Mouse (Mus musculus): ENCODE data around the gene Arhgef6. TPM values are rescaled to one million over a fixed set of nuclear protein-coding genes. Genes with fewer than 3 reads are reported as not detected.
A peak's percentile ranks its signal among the peaks of the same experiment; 100 is the strongest.

Arhgef6 gene
- polyA plus RNA-seq, 1 experiment from 2014 or later: 4.5 TPM

GRCm38 (mm10) chrX:57335313-57335712 is 3.2 kb downstream of the Arhgef6 start:
- WGBS (ENCODE audit: insufficient replicate concordance): 76% methylated on average over 6 of the region's 6 CpGs
- no peak for ATAC-seq
- Histone ChIP-seq H3K36me3 (no peaks in the 10 kb centered on the region), H3K4me1 (no peaks in the 10 kb centered on the region), H3K9me3 (replicated peaks) (no peaks in the 10 kb centered on the region), H3K4me2 (no peak overlapping the region), H3K4me3 (no peak overlapping the region), H3K9ac (no peak overlapping the region), H3K27me3 (replicated peaks) (no peaks in the 10 kb centered on the region), H3K27ac (no peak overlapping the region)

GRCm38 (mm10) chrX:57327668-57328338 is 10.7 kb downstream of the Arhgef6 start:
- Histone ChIP-seq H3K4me2 (no peak overlapping the region), H3K27ac (no peak overlapping the region), H3K9ac (no peak overlapping the region), H3K27me3 (replicated peaks) (peaks cover 9% of the 10 kb centered on the region), H3K4me3 (no peak overlapping the region), H3K9me3 (replicated peaks) (no peaks in the 10 kb centered on the region), H3K4me1 (peaks cover 19% of the 10 kb centered on the region), H3K36me3 (no peaks in the 10 kb centered on the region)
- 43% methylated on average over 3 of the region's 3 CpGs for WGBS (ENCODE audit: insufficient replicate concordance)
- ATAC-seq: peak; percentile 73

GRCm38 (mm10) chrX:57326487-57327221 is 11.9 kb downstream of the Arhgef6 start:
- no peaks in the 10 kb centered on the region for H3K36me3 ChIP-seq
- H3K4me2 ChIP-seq: peak overlapping the region; percentile 83
- H3K4me3 ChIP-seq: peak overlapping the region; percentile 57
- H3K9me3 ChIP-seq (replicated peaks): no peaks in the 10 kb centered on the region
- peaks cover 19% of the 10 kb centered on the region for H3K4me1 ChIP-seq
- ATAC-seq: peak; percentile 69
- peak overlapping the region; percentile 66; the same call in 1 of the 2 replicates for H3K9ac ChIP-seq
- 16% methylated on average over 16 of the region's 16 CpGs for WGBS (ENCODE audit: insufficient replicate concordance)
- H3K27ac ChIP-seq: no peak overlapping the region
- H3K27me3 ChIP-seq (replicated peaks): peaks cover 9% of the 10 kb centered on the region

DNA sequence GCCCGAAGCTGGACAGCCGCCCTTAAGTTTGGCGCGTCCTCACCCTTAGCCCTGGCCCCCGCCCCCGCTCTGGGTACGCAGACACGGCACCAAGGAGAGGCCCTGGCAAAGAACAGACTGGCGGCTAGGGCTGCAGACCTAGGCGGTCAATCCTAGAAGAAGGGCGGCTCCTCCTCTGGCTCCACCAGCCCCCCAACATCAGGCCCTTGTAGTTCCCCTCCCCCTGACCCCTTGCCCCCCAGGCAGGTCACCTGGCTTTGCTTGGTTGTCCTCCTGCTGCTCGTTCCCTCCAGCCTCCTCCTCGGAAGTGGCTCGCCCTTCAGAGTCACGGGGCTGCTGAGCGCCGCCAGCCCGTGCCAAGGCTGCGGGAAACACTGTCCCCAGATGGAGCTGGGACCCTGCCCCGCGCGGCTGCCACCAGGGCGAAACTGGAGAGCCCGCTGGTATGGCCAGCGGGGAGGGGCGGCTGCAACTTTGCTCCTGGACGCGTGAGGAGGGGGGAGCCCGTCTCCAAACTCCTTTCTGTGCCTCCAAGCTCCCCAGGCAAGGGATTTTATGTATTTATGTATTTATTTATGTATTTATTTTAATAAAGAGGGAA is 12.6 kb downstream of the Arhgef6 start:
- WGBS (ENCODE audit: insufficient replicate concordance): 15% methylated on average over 25 of the region's 29 CpGs
- H3K9ac ChIP-seq: peak overlapping the region; percentile 66

DNA sequence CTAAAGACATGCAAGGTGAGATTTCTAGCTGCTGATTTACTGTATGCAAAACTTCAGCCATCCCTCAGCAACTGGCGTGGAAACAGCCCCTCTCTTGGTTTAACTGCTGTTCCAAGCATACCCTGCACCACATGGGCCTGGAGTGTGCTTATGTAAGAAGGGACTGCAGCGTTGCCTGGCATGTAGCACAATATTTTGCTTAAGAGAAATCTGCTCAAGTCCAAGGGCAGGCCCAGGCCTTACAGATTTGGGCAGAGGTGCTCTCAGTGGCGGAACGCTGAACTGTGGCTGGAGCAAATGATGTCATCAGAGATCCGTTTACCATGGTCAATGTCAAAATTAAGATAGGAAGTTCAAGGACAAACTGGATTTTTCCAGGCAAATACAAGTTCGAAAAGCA is 13.6 kb downstream of the Arhgef6 start:
- H3K9me3 ChIP-seq (replicated peaks): no peaks in the 10 kb centered on the region
- WGBS (ENCODE audit: insufficient replicate concordance): 65% methylated on average over 6 of the region's 6 CpGs
- no peak overlapping the region for H3K4me3 ChIP-seq
- ATAC-seq: no peak
- H3K9ac ChIP-seq: no peak overlapping the region
- H3K27ac ChIP-seq: no peak overlapping the region
- H3K4me1 ChIP-seq: peaks cover 19% of the 10 kb centered on the region
- H3K36me3 ChIP-seq: no peaks in the 10 kb centered on the region
- H3K4me2 ChIP-seq: no peak overlapping the region
- peaks cover 9% of the 10 kb centered on the region for H3K27me3 ChIP-seq (replicated peaks)

More for the DNA sequence above, 12.6 kb downstream of the Arhgef6 start:
- Histone ChIP-seq H3K4me3 (peak overlapping the region; percentile 57), H3K4me2 (peak overlapping the region; percentile 83), H3K27ac (no peak overlapping the region), H3K4me1 (peaks cover 19% of the 10 kb centered on the region), H3K36me3 (no peaks in the 10 kb centered on the region), H3K9me3 (replicated peaks) (no peaks in the 10 kb centered on the region), H3K27me3 (replicated peaks) (peaks cover 9% of the 10 kb centered on the region)
- ATAC-seq: peak; percentile 49; the same call in 1 of the 2 replicates

DNA sequence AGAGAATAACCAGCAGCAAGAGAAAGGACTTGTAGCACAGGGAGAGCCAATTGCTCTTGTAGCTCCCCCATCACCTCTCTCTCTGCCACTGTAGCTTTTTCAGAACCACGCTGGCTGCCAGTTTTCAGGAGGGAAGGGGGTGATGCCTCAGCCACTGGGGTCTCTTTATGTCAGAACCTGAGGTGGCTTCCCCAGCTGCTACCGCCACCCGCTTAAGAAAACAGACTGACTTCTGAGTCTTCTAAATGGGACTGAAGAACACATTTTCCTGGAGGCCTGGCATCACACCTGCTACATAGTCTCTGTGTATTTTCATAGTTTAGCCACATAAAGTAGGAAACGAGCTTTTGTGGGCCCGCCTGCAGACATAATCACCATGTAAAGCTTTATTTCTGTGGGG is 26.5 kb downstream of the Arhgef6 start:
- Histone ChIP-seq H3K36me3 (no peaks in the 10 kb centered on the region), H3K4me3 (no peak overlapping the region), H3K9ac (no peak overlapping the region), H3K4me1 (peaks cover 7% of the 10 kb centered on the region; the same call in 1 of the 2 replicates), H3K27ac (no peak overlapping the region), H3K9me3 (replicated peaks) (no peaks in the 10 kb centered on the region), H3K4me2 (no peak overlapping the region), H3K27me3 (replicated peaks) (no peaks in the 10 kb centered on the region)
- 73% methylated on average over 5 of the region's 5 CpGs for WGBS (ENCODE audit: insufficient replicate concordance)
- ATAC-seq: no peak

GRCm38 (mm10) chrX:57309993-57310392 is 28.5 kb downstream of the Arhgef6 start:
- ATAC-seq: no peak; the same call in 1 of the 2 replicates
- peaks cover 7% of the 10 kb centered on the region; the same call in 1 of the 2 replicates for H3K4me1 ChIP-seq
- no peaks in the 10 kb centered on the region for H3K27me3 ChIP-seq (replicated peaks)
- H3K36me3 ChIP-seq: no peaks in the 10 kb centered on the region
- no peak overlapping the region for H3K4me2 ChIP-seq
- 31% methylated on average over 2 of the region's 2 CpGs for WGBS (ENCODE audit: insufficient replicate concordance)
- no peak overlapping the region for H3K27ac ChIP-seq
- H3K4me3 ChIP-seq: no peak overlapping the region
- no peaks in the 10 kb centered on the region for H3K9me3 ChIP-seq (replicated peaks)
- no peak overlapping the region for H3K9ac ChIP-seq

DNA sequence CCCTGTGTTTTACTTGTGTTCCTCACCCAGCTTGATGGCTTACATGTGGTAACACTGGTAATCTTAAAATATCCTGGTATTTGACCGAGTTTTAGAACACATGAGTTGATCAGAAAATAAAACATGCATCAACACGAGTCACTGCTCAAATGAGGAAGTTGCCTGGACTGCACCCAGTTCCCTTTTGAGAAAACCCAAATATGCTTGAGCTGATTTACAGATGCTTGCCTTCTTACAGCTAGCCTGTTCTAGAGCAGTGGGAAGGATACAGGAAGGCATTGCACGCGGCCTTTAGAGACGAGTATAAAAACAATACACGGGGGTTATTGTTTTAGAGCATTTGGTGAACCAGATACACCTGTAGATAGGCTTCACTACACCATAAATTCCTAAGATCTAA is 31.8 kb downstream of the Arhgef6 start:
- no peak for ATAC-seq
- H3K4me2 ChIP-seq: no peak overlapping the region
- 24% methylated on average over 6 of the region's 6 CpGs for WGBS (ENCODE audit: insufficient replicate concordance)
- no peaks in the 10 kb centered on the region for H3K27me3 ChIP-seq (replicated peaks)
- peaks cover 7% of the 10 kb centered on the region; the same call in 1 of the 2 replicates for H3K4me1 ChIP-seq
- no peak overlapping the region for H3K4me3 ChIP-seq
- no peaks in the 10 kb centered on the region for H3K36me3 ChIP-seq
- H3K9me3 ChIP-seq (replicated peaks): no peaks in the 10 kb centered on the region
- H3K27ac ChIP-seq: no peak overlapping the region
- no peak overlapping the region for H3K9ac ChIP-seq

- no peak overlapping the region for H3K9ac ChIP-seq
- no peak overlapping the region for H3K4me3 ChIP-seq
- H3K27ac ChIP-seq: no peak overlapping the region
- H3K4me2 ChIP-seq: no peak overlapping the region
- ATAC-seq: no peak
- H3K4me1 ChIP-seq: peaks cover 5% of the 10 kb centered on the region; the same call in 1 of the 2 replicates
- H3K27me3 ChIP-seq (replicated peaks): no peaks in the 10 kb centered on the region
- WGBS (ENCODE audit: insufficient replicate concordance): 40% methylated on average over 3 of the region's 3 CpGs
- H3K36me3 ChIP-seq: no peaks in the 10 kb centered on the region
- no peaks in the 10 kb centered on the region for H3K9me3 ChIP-seq (replicated peaks)
Measured at GRCm38 (mm10) chrX:57304784-57305287, 33.7 kb downstream of the Arhgef6 start.

GRCm38 (mm10) chrX:57303188-57303878 is 35.2 kb downstream of the Arhgef6 start:
- Histone ChIP-seq H3K9me3 (replicated peaks) (no peaks in the 10 kb centered on the region), H3K4me3 (no peak overlapping the region), H3K9ac (no peak overlapping the region), H3K36me3 (no peaks in the 10 kb centered on the region), H3K27me3 (replicated peaks) (no peaks in the 10 kb centered on the region), H3K27ac (no peak overlapping the region), H3K4me1 (no peaks in the 10 kb centered on the region), H3K4me2 (no peak overlapping the region)
- ATAC-seq: no peak
- WGBS (ENCODE audit: insufficient replicate concordance): 59% methylated on average over 8 of the region's 8 CpGs

GRCm38 (mm10) chrX:57298946-57299345 is 39.6 kb downstream of the Arhgef6 start:
- H3K9me3 ChIP-seq (replicated peaks): no peaks in the 10 kb centered on the region
- H3K4me2 ChIP-seq: no peak overlapping the region
- no peak overlapping the region for H3K4me3 ChIP-seq
- no peaks in the 10 kb centered on the region for H3K36me3 ChIP-seq
- H3K27ac ChIP-seq: no peak overlapping the region
- no peak for ATAC-seq
- H3K4me1 ChIP-seq: no peaks in the 10 kb centered on the region
- 28% methylated on average over 7 of the region's 7 CpGs for WGBS (ENCODE audit: insufficient replicate concordance)
- no peaks in the 10 kb centered on the region for H3K27me3 ChIP-seq (replicated peaks)
- H3K9ac ChIP-seq: no peak overlapping the region
